Mouse (Mus musculus): Measurements from ENCODE around the gene Tbc1d16. TPM values are rescaled to one million over a fixed set of nuclear protein-coding genes. Genes with fewer than 3 reads are reported as not detected.
A peak's percentile ranks its signal among the peaks of the same experiment; 100 is the strongest.

The Tbc1d16 gene
- total RNA-seq, 1 experiment from 2014 or later = 4.3 TPM

GRCm38 (mm10) chr11:119183684-119184310 is 44.5 kb downstream of the Tbc1d16 start:
- no peak for ATAC-seq (replicated peaks; ENCODE audit: low read depth, poor library complexity, severe bottlenecking)

GRCm38 (mm10) chr11:119181861-119182395 is 46.4 kb downstream of the Tbc1d16 start:
- no peak for ATAC-seq (replicated peaks; ENCODE audit: low read depth, poor library complexity, severe bottlenecking)

GRCm38 (mm10) chr11:119180824-119181582 is 47.3 kb downstream of the Tbc1d16 start:
- no peak for ATAC-seq (replicated peaks; ENCODE audit: low read depth, poor library complexity, severe bottlenecking)

GRCm38 (mm10) chr11:119178317-119178716 is 50.0 kb downstream of the Tbc1d16 start:
- no peak for ATAC-seq (replicated peaks; ENCODE audit: low read depth, poor library complexity, severe bottlenecking)

GRCm38 (mm10) chr11:119176389-119177179 is 51.7 kb downstream of the Tbc1d16 start:
- no peak for ATAC-seq (replicated peaks; ENCODE audit: low read depth, poor library complexity, severe bottlenecking)

- no peak for ATAC-seq (replicated peaks; ENCODE audit: low read depth, poor library complexity, severe bottlenecking)
These were observed 56.7 kb downstream of the Tbc1d16 start for GRCm38 (mm10) chr11:119171588-119171987.

GRCm38 (mm10) chr11:119168851-119169250 is 59.4 kb downstream of the Tbc1d16 start:
- no peak for ATAC-seq (replicated peaks; ENCODE audit: low read depth, poor library complexity, severe bottlenecking)

GRCm38 (mm10) chr11:119165995-119166394 is 62.3 kb downstream of the Tbc1d16 start:
- peak; percentile 80 for ATAC-seq (replicated peaks; ENCODE audit: low read depth, poor library complexity, severe bottlenecking)

- no peak for ATAC-seq (replicated peaks; ENCODE audit: low read depth, poor library complexity, severe bottlenecking)
These were observed 63.9 kb downstream of the Tbc1d16 start for GRCm38 (mm10) chr11:119164375-119164774.

- ATAC-seq (replicated peaks; ENCODE audit: low read depth, poor library complexity, severe bottlenecking) = no peak
These were observed 64.6 kb downstream of the Tbc1d16 start for GRCm38 (mm10) chr11:119163734-119163992.

- no peak for ATAC-seq (replicated peaks; ENCODE audit: low read depth, poor library complexity, severe bottlenecking)
These were observed 65.2 kb downstream of the Tbc1d16 start for GRCm38 (mm10) chr11:119162959-119163733.

- ATAC-seq (replicated peaks; ENCODE audit: low read depth, poor library complexity, severe bottlenecking) = no peak
These were observed 66.6 kb downstream of the Tbc1d16 start for GRCm38 (mm10) chr11:119161665-119162064.

GRCm38 (mm10) chr11:119160050-119160449 is 68.2 kb downstream of the Tbc1d16 start:
- no peak for ATAC-seq (replicated peaks; ENCODE audit: low read depth, poor library complexity, severe bottlenecking)

- ATAC-seq (replicated peaks; ENCODE audit: low read depth, poor library complexity, severe bottlenecking) = no peak
These were observed 68.8 kb downstream of the Tbc1d16 start for GRCm38 (mm10) chr11:119159496-119159895.

GRCm38 (mm10) chr11:119157377-119158189 is 70.7 kb downstream of the Tbc1d16 start:
- no peak for ATAC-seq (replicated peaks; ENCODE audit: low read depth, poor library complexity, severe bottlenecking)

- ATAC-seq (replicated peaks; ENCODE audit: low read depth, poor library complexity, severe bottlenecking) = no peak
These were observed 71.6 kb downstream of the Tbc1d16 start for GRCm38 (mm10) chr11:119156481-119157254.

GRCm38 (mm10) chr11:119155638-119156480 is 72.4 kb downstream of the Tbc1d16 start:
- ATAC-seq (replicated peaks; ENCODE audit: low read depth, poor library complexity, severe bottlenecking) = no peak
